Mouse (Mus musculus): ENCODE data around the gene Gm14632.
"Not testable (repeated sequence)": the region's sequence is repeated elsewhere in the genome, so short reads cannot be mapped to it uniquely, and the experiment has no call there.

Gm14632 gene

DNA sequence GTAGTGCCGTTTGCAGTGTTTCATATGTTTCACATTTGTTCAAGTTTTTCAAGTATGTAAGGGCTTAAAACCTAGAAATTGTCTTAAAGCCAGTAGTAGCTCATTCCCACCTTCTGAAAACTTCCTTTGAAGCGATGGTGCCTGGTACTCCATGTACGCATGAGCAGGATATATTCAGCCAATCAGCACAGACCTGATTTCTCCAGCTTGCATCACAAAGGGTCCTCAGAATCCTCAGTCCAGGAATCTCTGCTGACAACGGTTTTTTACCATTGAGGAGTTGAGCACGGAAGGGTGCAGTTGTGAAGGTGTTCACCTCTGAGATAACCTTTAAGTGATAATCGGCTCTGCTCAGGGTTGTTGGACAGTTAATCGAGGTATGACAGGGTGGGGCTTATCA, at the start of gene Gm14632:
TSS of gene Gm14632 (plus strand) at position 301 of the 400 bp plus-strand sequence.
- DNase-seq = not testable (repeated sequence)
